Mouse (Mus musculus) liver (tissue): ENCODE measurements around the gene Ppp1r10.

Source experiments
- DNase-seq: peaks from one replicate; pipeline ENCODE4 v3.0.0-alpha.2; 2020; ENCODE audit warnings: mixed read lengths

The Ppp1r10 gene

GRCm38 (mm10) chr17:35916297-35917142 is at the start of gene Ppp1r10, which contains the start of gene Mrps18b:
Gene Ppp1r10, plus strand, starts transcription at chr17:35916434.
Gene Mrps18b, minus strand, starts transcription at chr17:35916389.
- peak; percentile 99 for DNase-seq

- DNase-seq: peak; percentile 40
Observed at GRCm38 (mm10) chr17:35866911-35867890, 49.0 kb upstream of the Ppp1r10 start.

- DNase-seq: peak; percentile 26
Observed at GRCm38 (mm10) chr17:35868165-35868820, 47.9 kb upstream of the Ppp1r10 start.

GRCm38 (mm10) chr17:35868961-35869345 is 47.3 kb upstream of the Ppp1r10 start:
- DNase-seq: no peak

DNA sequence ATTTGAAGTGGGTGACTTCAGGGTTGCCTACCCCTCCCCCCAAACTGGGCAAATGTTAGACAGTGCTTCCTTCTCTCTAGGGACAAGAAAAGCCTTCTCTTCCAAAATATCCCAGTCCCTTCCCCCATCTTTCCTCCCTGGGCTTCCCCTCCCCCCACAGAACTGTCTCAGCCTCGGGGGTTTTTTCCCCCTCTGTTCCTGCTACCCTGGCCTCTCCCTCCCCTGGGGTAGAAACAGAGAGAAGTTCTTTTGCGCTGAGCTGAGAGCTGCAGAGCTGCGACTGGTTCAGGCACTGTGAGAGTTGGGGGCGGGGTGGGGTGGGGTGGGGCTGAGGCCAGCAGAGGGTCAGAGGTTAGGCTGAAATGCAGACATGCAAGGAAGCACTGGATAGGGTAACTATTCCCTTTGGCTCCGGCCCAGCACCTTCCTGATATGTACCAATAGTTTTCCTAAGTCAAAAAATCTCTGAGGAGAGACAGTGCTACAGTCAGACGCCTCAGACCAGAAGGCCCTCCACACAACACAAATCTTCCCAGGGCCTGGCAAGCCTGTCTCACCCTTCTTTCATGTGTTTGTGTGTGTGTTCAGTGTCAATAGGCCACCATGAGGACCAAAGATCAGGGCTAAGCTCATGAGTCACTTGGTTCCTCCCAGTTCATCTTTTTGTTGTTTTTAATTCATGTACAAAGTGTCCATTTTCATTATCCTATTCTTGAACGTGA is 46.7 kb upstream of the Ppp1r10 start:
- peak; percentile 57 for DNase-seq

- DNase-seq: peak; percentile 62
Observed at GRCm38 (mm10) chr17:35870151-35870883, 45.9 kb upstream of the Ppp1r10 start.

DNA sequence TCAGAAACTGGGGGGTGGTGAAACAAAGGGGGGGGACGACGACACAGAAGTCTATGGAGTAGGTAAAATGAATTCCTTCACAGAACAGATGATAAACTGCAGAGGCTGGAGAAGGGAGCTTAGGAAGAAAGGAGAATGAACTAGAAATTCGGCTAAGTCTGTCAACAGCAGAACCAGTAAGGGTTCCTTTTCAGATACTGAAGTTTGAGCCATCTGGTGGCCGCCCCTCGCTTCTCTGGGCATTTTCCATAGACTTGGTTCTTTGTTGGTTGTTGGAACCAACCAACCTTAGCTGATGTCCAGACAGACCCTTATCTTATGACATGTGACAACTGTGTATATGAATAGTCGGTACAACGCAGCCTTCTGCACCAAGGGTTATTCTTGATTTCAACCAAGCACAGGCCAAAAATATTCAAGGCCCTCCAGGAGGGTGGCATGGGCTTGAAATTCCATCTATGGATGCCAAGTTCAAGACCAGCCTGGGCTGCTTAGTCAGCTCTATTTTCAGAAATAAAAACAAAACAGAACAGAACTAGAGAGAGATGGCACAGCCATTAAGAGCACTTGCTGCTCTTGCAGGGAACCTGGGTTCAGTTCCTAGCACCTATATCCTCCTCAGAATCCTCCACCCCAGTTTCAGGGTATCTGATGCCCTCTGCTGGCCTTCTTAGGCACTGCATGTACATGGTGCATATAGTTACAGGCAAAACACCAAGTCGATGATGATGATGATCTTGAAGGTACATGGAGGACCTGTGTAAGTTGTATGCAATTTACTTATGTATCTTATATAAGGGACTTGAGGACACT is 45.1 kb upstream of the Ppp1r10 start:
- peak; percentile 45 for DNase-seq

DNA sequence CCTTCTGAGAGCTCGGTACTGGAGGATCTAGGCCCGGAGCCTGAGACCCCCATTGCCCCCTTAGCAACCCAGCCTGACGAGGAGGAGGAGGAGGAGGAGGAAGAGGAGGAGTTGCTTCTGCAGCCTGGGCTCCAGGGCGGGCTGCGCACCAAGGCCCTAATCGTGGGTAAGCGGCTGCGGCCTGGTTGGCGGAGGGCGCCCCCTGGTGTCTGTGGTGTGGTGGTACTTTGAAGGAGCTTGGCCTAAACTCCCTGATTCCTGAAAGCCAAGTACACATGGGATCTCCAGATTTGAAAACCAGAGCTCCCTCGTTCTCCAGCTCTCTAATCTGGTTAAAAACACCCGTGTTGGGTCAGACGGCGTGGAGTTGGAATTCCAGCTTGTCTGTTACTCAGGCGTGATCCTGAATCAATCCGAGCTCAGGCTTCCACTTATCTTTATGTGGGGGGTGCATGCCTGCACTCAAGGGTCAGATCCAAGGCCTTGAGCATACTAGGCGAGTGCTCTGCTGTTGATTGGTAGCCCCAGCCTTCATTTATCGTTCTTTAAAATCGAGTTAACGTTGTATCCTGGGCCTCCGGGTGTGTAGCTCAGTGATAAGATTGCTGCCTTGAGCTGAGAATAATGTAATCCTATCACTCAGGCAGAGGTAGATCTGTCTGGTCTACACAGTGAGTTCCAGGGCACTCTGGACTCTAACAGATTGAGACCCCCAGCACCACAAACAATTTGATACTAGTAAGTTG is 42.3 kb upstream of the Ppp1r10 start:
- DNase-seq: peak; percentile 90

DNA sequence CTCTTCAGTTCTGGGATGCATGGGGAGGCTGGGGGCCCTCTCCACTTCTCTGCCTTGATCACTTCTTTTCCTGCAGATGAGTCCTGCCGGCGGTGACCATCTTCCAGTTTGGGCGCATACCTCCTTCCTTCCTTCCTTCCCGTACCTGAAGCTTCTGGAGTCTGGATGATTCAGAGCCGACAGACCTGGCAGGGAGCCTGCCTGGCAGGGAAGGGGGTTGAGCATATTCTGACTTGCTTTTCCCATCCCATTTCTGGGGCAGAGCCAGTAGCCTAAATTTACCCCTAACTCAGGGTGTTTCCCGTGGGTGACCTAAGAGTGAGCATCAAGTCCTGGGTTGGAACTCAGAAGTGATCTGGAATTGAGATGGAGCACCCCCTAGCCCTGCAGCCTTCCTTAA is 41.5 kb upstream of the Ppp1r10 start:
- no peak for DNase-seq

GRCm38 (mm10) chr17:35879245-35880057 is 36.8 kb upstream of the Ppp1r10 start, which contains the start of gene Dhx16:
Gene Dhx16, plus strand, starts transcription at chr17:35879819.
- DNase-seq: peak; percentile 95

GRCm38 (mm10) chr17:35882924-35883323 is 33.3 kb upstream of the Ppp1r10 start:
- no peak for DNase-seq

DNA sequence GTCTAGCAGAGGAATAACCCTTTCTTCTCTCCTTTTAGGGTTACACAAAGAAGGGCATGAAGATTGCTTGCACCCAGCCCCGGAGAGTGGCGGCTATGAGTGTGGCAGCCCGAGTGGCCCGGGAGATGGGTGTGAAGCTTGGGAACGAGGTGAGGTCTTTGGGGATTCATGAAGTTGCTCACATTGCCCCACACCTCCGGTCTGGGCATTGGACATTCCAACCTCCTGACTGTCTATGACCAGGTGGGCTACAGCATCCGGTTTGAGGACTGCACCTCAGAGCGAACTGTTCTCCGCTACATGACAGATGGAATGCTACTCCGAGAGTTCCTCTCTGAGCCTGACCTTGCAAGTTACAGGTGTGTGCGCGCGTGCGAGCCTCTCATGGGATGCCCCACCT is 32.5 kb upstream of the Ppp1r10 start:
- no peak for DNase-seq

GRCm38 (mm10) chr17:35887725-35888124 is 28.5 kb upstream of the Ppp1r10 start:
- no peak for DNase-seq

DNA sequence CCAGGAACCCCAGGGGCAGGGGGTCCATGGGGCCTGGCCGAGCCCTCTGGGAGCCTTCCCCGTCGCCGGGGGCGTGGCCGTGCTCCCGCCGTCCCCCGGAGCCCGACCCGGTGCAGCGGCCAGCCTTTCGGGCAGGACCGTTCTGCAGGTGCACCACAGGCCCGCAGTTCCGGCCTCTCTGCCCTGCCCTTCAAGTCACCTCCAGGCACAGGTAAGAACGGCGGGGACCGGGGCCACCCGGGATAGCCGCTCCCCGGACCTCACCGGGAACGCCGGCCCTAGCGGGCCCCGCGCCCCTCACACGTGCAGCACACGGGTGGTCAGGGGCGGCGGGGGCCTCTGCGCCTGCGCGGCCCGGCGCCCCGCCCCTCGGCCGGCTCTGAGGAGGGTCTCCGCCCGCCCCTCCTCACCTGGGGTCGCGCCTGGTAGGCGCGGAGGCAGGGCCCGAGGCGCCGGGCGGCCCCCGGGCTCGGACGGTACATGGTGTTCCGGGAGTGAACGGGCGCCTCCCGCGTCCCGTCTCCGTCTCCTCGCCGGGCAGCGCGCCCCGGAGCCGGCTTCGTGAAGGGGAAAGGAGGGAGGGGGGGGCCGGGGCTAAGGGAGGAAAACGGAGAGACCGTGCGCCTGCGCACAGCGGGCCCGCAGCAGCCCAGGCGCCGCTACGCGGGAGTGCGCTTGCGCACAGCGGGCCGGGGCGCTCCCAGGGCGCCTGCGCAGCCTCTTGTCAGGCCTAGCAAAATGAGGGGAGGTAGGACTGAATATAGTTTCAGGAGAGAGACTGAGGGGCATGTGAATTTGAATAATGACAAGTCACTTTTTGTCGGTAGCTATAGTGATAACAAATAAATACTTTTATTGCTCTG is 19.2 kb upstream of the Ppp1r10 start, which contains the start of gene 2310061I04Rik:
Gene 2310061I04Rik, minus strand, starts transcription at position 651 of the 863 bp plus-strand sequence.
- peak; percentile 92 for DNase-seq

GRCm38 (mm10) chr17:35897644-35898573 is 18.3 kb upstream of the Ppp1r10 start:
- peak; percentile 45 for DNase-seq

- DNase-seq: no peak
Observed at GRCm38 (mm10) chr17:35900636-35901035, 15.6 kb upstream of the Ppp1r10 start.
